Mouse (Mus musculus): ENCODE data around the gene Cym. TPM values are rescaled to one million over a fixed set of nuclear protein-coding genes. Genes with fewer than 3 reads are reported as not detected.

The Cym gene
- total and polyA plus RNA-seq, 2 experiments, result 0.09 TPM; not detected in 1

DNA sequence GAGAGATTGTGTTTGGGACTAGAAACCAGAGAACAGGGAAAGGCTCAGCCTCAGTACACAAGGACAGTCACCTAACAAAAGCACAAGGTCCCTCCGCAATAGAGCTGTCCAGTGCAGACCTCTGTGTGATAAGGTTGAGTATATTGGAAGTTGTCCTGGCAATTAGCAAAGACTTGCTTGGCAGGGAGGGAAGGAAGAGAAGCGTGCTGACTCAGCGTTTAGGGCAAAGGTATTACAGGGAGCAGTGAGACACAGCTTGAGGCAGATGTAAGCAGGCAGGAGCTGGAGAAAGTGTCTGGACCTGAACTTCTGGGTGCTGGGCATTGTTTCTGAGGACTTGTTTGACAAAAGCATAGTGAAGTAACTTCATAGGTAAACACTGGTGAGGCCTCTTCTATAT is 34.5 kb upstream of the Cym start:
- no peaks in the 10 kb centered on the region for H3K36me3 ChIP-seq (ENCODE audit: control insufficient read depth, insufficient read depth, low read length)
- H3K27ac ChIP-seq (replicated peaks; ENCODE audit: insufficient read depth, low read depth, low read length), result no peak overlapping the region
- H3K27me3 ChIP-seq (ENCODE audit: control insufficient read depth, insufficient read depth, low read length), result no peaks in the 10 kb centered on the region
- no peak overlapping the region for H3K9ac ChIP-seq (ENCODE audit: low read depth, low read length)
- TF ChIP-seq POLR2A (IDR thresholded peaks at IDR 0.05; ENCODE audit: extremely low read depth, insufficient read depth, low read length) (no peak), CTCF (IDR thresholded peaks at IDR 0.05; ENCODE audit: low read depth, low read length) (no peak)
- no peaks in the 10 kb centered on the region for H3K4me1 ChIP-seq (ENCODE audit: control insufficient read depth, insufficient read depth, low read length)
- WGBS, result 57% methylated on average over 3 of the region's 3 CpGs
- no peak overlapping the region for H3K4me3 ChIP-seq (ENCODE audit: insufficient read depth, low read depth, low read length)
- no peaks in the 10 kb centered on the region for H3K79me2 ChIP-seq (ENCODE audit: control insufficient read depth, insufficient read depth, low read length)
- DNase-seq (ENCODE audit: extremely low read depth, low read depth, low spot score), result no peak

DNA sequence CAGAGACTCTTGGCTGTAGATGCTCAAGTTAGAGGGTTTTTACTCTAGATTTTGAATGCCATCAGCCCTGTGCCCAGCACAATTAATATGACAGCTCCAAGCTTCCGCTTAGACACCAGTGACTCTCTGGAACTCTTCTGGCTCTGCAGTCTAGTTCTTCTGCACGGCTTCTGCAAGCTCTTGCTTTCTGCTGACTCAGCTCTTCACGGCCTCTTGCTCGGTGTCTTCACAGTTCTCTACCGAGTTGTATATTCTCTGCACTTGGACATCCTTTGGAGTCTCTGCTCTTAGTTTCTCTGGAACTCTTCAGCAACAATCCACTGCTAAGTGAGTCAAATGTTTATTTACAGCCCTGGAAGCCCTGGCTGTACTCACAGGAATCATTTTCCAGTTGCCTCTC is 32.4 kb upstream of the Cym start:
- Histone ChIP-seq H3K9ac (ENCODE audit: low read depth, low read length) (no peak overlapping the region), H3K27ac (replicated peaks; ENCODE audit: insufficient read depth, low read depth, low read length) (no peak overlapping the region), H3K79me2 (ENCODE audit: control insufficient read depth, insufficient read depth, low read length) (no peaks in the 10 kb centered on the region), H3K4me3 (ENCODE audit: insufficient read depth, low read depth, low read length) (no peak overlapping the region), H3K36me3 (ENCODE audit: control insufficient read depth, insufficient read depth, low read length) (no peaks in the 10 kb centered on the region), H3K4me1 (ENCODE audit: control insufficient read depth, insufficient read depth, low read length) (no peaks in the 10 kb centered on the region), H3K27me3 (ENCODE audit: control insufficient read depth, insufficient read depth, low read length) (no peaks in the 10 kb centered on the region)
- DNase-seq (ENCODE audit: extremely low read depth, low read depth, low spot score), result no peak
- TF ChIP-seq CTCF (IDR thresholded peaks at IDR 0.05; ENCODE audit: low read depth, low read length) (no peak), POLR2A (IDR thresholded peaks at IDR 0.05; ENCODE audit: extremely low read depth, insufficient read depth, low read length) (no peak)
- 84% methylated on average over 5 of the region's 5 CpGs for WGBS

DNA sequence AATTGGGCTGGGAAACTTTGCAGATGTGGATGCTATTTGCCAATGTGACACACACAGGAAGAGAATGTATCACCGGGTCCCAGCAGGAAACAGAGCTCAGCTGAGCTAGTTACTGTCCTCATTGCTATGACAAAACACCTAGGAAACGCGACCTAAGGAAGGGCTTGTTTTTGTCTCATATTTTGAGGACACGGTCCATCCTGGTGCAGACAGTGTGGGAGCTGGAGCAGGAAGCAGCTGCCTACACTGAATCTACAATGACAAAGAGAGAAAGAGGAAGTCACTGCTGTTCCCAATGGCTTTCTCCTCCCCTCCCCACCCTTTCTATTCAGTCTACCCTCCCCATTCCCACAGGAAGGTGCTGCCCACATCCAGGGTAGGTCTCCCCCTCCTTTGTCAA is 30.5 kb upstream of the Cym start:
- 63% methylated on average over 4 of the region's 4 CpGs for WGBS
- H3K4me3 ChIP-seq (ENCODE audit: insufficient read depth, low read depth, low read length), result no peak overlapping the region
- H3K4me1 ChIP-seq (ENCODE audit: control insufficient read depth, insufficient read depth, low read length), result no peaks in the 10 kb centered on the region
- H3K79me2 ChIP-seq (ENCODE audit: control insufficient read depth, insufficient read depth, low read length), result no peaks in the 10 kb centered on the region
- H3K27ac ChIP-seq (replicated peaks; ENCODE audit: insufficient read depth, low read depth, low read length), result no peak overlapping the region
- DNase-seq (ENCODE audit: extremely low read depth, low read depth, low spot score), result no peak
- H3K36me3 ChIP-seq (ENCODE audit: control insufficient read depth, insufficient read depth, low read length), result no peaks in the 10 kb centered on the region
- no peaks in the 10 kb centered on the region for H3K27me3 ChIP-seq (ENCODE audit: control insufficient read depth, insufficient read depth, low read length)
- no peak for TF ChIP-seq POLR2A (IDR thresholded peaks at IDR 0.05; ENCODE audit: extremely low read depth, insufficient read depth, low read length)
- TF ChIP-seq CTCF (IDR thresholded peaks at IDR 0.05; ENCODE audit: low read depth, low read length), result no peak
- no peak overlapping the region for H3K9ac ChIP-seq (ENCODE audit: low read depth, low read length)

GRCm38 (mm10) chr3:107250320-107250719 is 28.8 kb upstream of the Cym start:
- no peak for TF ChIP-seq POLR2A (IDR thresholded peaks at IDR 0.05; ENCODE audit: extremely low read depth, insufficient read depth, low read length)
- no peak for TF ChIP-seq CTCF (IDR thresholded peaks at IDR 0.05; ENCODE audit: low read depth, low read length)
- no peak for DNase-seq (ENCODE audit: extremely low read depth, low read depth, low spot score)
- H3K4me1 ChIP-seq (ENCODE audit: control insufficient read depth, insufficient read depth, low read length), result no peaks in the 10 kb centered on the region
- no peak overlapping the region for H3K4me3 ChIP-seq (ENCODE audit: insufficient read depth, low read depth, low read length)
- H3K27me3 ChIP-seq (ENCODE audit: control insufficient read depth, insufficient read depth, low read length), result no peaks in the 10 kb centered on the region
- no peak overlapping the region for H3K9ac ChIP-seq (ENCODE audit: low read depth, low read length)
- H3K36me3 ChIP-seq (ENCODE audit: control insufficient read depth, insufficient read depth, low read length), result no peaks in the 10 kb centered on the region
- H3K27ac ChIP-seq (replicated peaks; ENCODE audit: insufficient read depth, low read depth, low read length), result no peak overlapping the region
- WGBS, result 84% methylated on average over 2 of the region's 2 CpGs
- no peaks in the 10 kb centered on the region for H3K79me2 ChIP-seq (ENCODE audit: control insufficient read depth, insufficient read depth, low read length)

GRCm38 (mm10) chr3:107249042-107249441 is 27.5 kb upstream of the Cym start:
- WGBS, result 27% methylated on average over 3 of the region's 3 CpGs
- Histone ChIP-seq H3K4me1 (ENCODE audit: control insufficient read depth, insufficient read depth, low read length) (no peaks in the 10 kb centered on the region), H3K9ac (ENCODE audit: low read depth, low read length) (no peak overlapping the region), H3K4me3 (ENCODE audit: insufficient read depth, low read depth, low read length) (no peak overlapping the region), H3K27me3 (ENCODE audit: control insufficient read depth, insufficient read depth, low read length) (no peaks in the 10 kb centered on the region), H3K79me2 (ENCODE audit: control insufficient read depth, insufficient read depth, low read length) (no peaks in the 10 kb centered on the region), H3K27ac (replicated peaks; ENCODE audit: insufficient read depth, low read depth, low read length) (no peak overlapping the region), H3K36me3 (ENCODE audit: control insufficient read depth, insufficient read depth, low read length) (no peaks in the 10 kb centered on the region)
- DNase-seq (ENCODE audit: extremely low read depth, low read depth, low spot score), result no peak
- TF ChIP-seq POLR2A (IDR thresholded peaks at IDR 0.05; ENCODE audit: extremely low read depth, insufficient read depth, low read length), result no peak

DNA sequence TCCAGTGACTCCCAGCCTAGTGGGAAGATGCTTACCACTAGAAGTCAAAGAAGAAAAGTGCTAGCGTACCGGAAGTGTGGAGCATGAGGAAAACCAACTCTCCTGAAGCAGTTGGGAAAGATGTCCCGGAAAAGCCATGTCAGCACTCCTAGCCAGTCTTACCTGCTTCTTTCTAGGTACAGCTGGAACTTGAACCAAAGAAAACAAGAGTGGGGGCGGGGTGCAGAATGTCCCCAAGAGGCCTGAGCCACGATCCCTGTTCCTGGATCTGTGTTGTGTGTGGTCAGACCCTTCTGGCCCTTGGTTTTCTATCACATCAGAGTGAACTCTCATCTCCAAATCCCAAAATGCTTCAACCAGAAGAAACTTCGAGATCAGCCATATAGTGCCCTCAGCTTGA is 25.3 kb upstream of the Cym start:
- H3K9ac ChIP-seq (ENCODE audit: low read depth, low read length), result no peak overlapping the region
- H3K79me2 ChIP-seq (ENCODE audit: control insufficient read depth, insufficient read depth, low read length), result no peaks in the 10 kb centered on the region
- no peaks in the 10 kb centered on the region for H3K4me1 ChIP-seq (ENCODE audit: control insufficient read depth, insufficient read depth, low read length)
- H3K36me3 ChIP-seq (ENCODE audit: control insufficient read depth, insufficient read depth, low read length), result no peaks in the 10 kb centered on the region
- no peak overlapping the region for H3K4me3 ChIP-seq (ENCODE audit: insufficient read depth, low read depth, low read length)
- no peak overlapping the region for H3K27ac ChIP-seq (replicated peaks; ENCODE audit: insufficient read depth, low read depth, low read length)
- TF ChIP-seq POLR2A (IDR thresholded peaks at IDR 0.05; ENCODE audit: extremely low read depth, insufficient read depth, low read length), result no peak
- TF ChIP-seq CTCF (IDR thresholded peaks at IDR 0.05; ENCODE audit: low read depth, low read length), result no peak
- no peak for DNase-seq (ENCODE audit: extremely low read depth, low read depth, low spot score)
- 80% methylated on average over 6 of the region's 6 CpGs for WGBS
- no peaks in the 10 kb centered on the region for H3K27me3 ChIP-seq (ENCODE audit: control insufficient read depth, insufficient read depth, low read length)
